Mouse (Mus musculus) heart, adult 2 months (tissue): ENCODE results near the gene Rnf126. TPM values are rescaled to one million over a fixed set of nuclear protein-coding genes. Genes with fewer than 3 reads are reported as not detected.
A peak's percentile ranks its signal among the peaks of the same experiment; 100 is the strongest.

Experiments
- DNase-seq, 2 experiments: peaks; one replicate each; pipeline ENCODE4 v3.0.0; 2021
- H3K27ac ChIP-seq: fragments of 200-600 bp; 2 replicates; pipeline ENCODE4 v1.8.1; 2022
- H3K27me3 ChIP-seq: fragments of 200-500 bp; 2 replicates; pipeline ENCODE4 v1.6.1; 2012; ENCODE audit warnings: mild to moderate bottlenecking, low read length, inconsistent platforms, mixed read lengths; ENCODE audit not compliant: control insufficient read depth, insufficient read depth
- H3K36me3 ChIP-seq: fragments of 200-500 bp; 2 replicates; pipeline ENCODE4 v1.6.1; 2012; ENCODE audit warnings: low read length, inconsistent platforms; ENCODE audit not compliant: control insufficient read depth, insufficient read depth
- H3K4me1 ChIP-seq: fragments of 200-500 bp; 2 replicates; pipeline ENCODE4 v1.6.1; 2011; ENCODE audit warnings: low read length; ENCODE audit not compliant: control insufficient read depth, insufficient read depth
- H3K4me3 ChIP-seq: fragments of 200-600 bp; 2 replicates; pipeline ENCODE4 v1.8.1; 2022
- H3K79me2 ChIP-seq: fragments of 200-500 bp; replicated peaks from 2 replicates; pipeline ENCODE4 v1.6.1; 2012; ENCODE audit warnings: mild to moderate bottlenecking, inconsistent platforms, low read length, moderate library complexity, mixed read lengths; ENCODE audit not compliant: control insufficient read depth, insufficient read depth
- H3K9ac ChIP-seq: fragments of 200-500 bp; 2 replicates; pipeline ENCODE4 v1.6.1; 2012; ENCODE audit warnings: low read depth, mild to moderate bottlenecking, control low read depth, inconsistent platforms, low read length, mixed read lengths
- CTCF ChIP-seq: fragments of 200-600 bp; IDR thresholded peaks from 2 replicates; pipeline ENCODE4 v1.8.1; 2022; ENCODE audit warnings: antibody characterized with exemption, mild to moderate bottlenecking, moderate library complexity
- EP300 ChIP-seq: fragments of 200-500 bp; IDR thresholded peaks from 2 replicates; pipeline ENCODE4 v1.6.1; 2011; ENCODE audit warnings: low read depth, low read length, control low read depth; ENCODE audit not compliant: insufficient read depth
- POLR2A ChIP-seq: fragments of 200-500 bp; IDR thresholded peaks from 2 replicates; pipeline ENCODE4 v1.6.1; 2011; ENCODE audit warnings: mild to moderate bottlenecking, low read depth, low read length, control low read depth; ENCODE audit not compliant: insufficient read depth
- WGBS: fragments of 180-500 bp; shearing (Covaris S2); methylation state at CpG from one replicate; pipeline ENCODE4 v1.1.7; 2018; 5-methylcytosine and 5-hydroxymethylcytosine counted together
- intact Hi-C: fragments of 180-260 bp; cut with DNase I; formaldehyde crosslinking; loops from one replicate; pipeline ENCODE4 v1.15.1; 2025
- polyA plus RNA-seq: library from polyadenylated mRNA; depleted of rRNA; stranded (reverse); fragments of >200 nt; gene quantifications from 2 replicates; pipeline ENCODE4 v1.2.3, GENCODE M21; 2012
- total RNA-seq, 2 experiments: library from RNA; stranded (reverse); gene quantifications; 2 replicates each; pipeline ENCODE4 v1.2.3; 2021

Gene Rnf126
- total and polyA plus RNA-seq, 3 experiments: 22.9 to 48.0 (median 23.6) TPM

- DNase-seq: no peak
- Histone ChIP-seq H3K4me3 (no peak overlapping the region), H3K4me1 (peaks cover 4% of the 10 kb centered on the region; the same call in 1 of the 2 replicates), H3K36me3 (no peaks in the 10 kb centered on the region), H3K9ac (no peak overlapping the region), H3K27ac (no peak overlapping the region), H3K79me2 (no peaks in the 10 kb centered on the region), H3K27me3 (no peaks in the 10 kb centered on the region)
- WGBS: 80% methylated on average over 2 of the region's 2 CpGs
- intact Hi-C loops: loop anchor here (2.0 kb wide), 1 partner anchor 95 kb away; no protein-coding TSS in a partner anchor
- TF ChIP-seq CTCF (no peak), POLR2A (no peak), EP300 (no peak)
These were observed 22.8 kb upstream of the Rnf126 start for GRCm38 (mm10) chr10:79789581-79789980.

- H3K4me1 ChIP-seq: peaks cover 4% of the 10 kb centered on the region; the same call in 1 of the 2 replicates
- H3K36me3 ChIP-seq: no peaks in the 10 kb centered on the region
- intact Hi-C loops: loop anchor here (1.0 to 2.0 kb wide), 2 partner anchors 20 to 94 kb away; no protein-coding TSS in a partner anchor
- peak; percentile 67 to 86 for DNase-seq
- no peaks in the 10 kb centered on the region for H3K79me2 ChIP-seq
- H3K27ac ChIP-seq: no peak overlapping the region
- TF ChIP-seq CTCF (no peak), POLR2A (no peak), EP300 (0 out of 2 replicates have a peak, but pooled peaks have one; percentile 22)
- no peak overlapping the region for H3K4me3 ChIP-seq
- H3K27me3 ChIP-seq: no peaks in the 10 kb centered on the region
- 33% methylated on average over 7 of the region's 7 CpGs for WGBS
- no peak overlapping the region for H3K9ac ChIP-seq
These were observed 21.8 kb upstream of the Rnf126 start for GRCm38 (mm10) chr10:79788386-79789158.

- Histone ChIP-seq H3K79me2 (no peaks in the 10 kb centered on the region), H3K4me1 (peaks cover 4% of the 10 kb centered on the region), H3K27me3 (no peaks in the 10 kb centered on the region), H3K36me3 (no peaks in the 10 kb centered on the region), H3K27ac (no peak overlapping the region), H3K9ac (no peak overlapping the region), H3K4me3 (no peak overlapping the region)
- no peak for DNase-seq
- no peak for TF ChIP-seq EP300
- TF ChIP-seq CTCF: peak; percentile 66
- TF ChIP-seq POLR2A: no peak
- WGBS: 52% methylated on average over 27 of the region's 27 CpGs
- intact Hi-C loops: loop anchor here (5.0 kb wide), 2 partner anchors 33 to 77 kb away; no protein-coding TSS in a partner anchor
These were observed 17.4 kb upstream of the Rnf126 start for GRCm38 (mm10) chr10:79783920-79784800.

- intact Hi-C loops: loop anchor here (5.0 kb wide), 2 partner anchors 34 to 76 kb away; no protein-coding TSS in a partner anchor
- TF ChIP-seq CTCF (peak; percentile 56), EP300 (no peak)
- no peak for DNase-seq
These were observed 16.3 kb upstream of the Rnf126 start for GRCm38 (mm10) chr10:79783050-79783449.

GRCm38 (mm10) chr10:79781956-79782355 lies 15.2 kb upstream of the Rnf126 start:
- no peaks in the 10 kb centered on the region for H3K79me2 ChIP-seq
- TF ChIP-seq CTCF (no peak), POLR2A (no peak), EP300 (no peak)
- DNase-seq: no peak
- WGBS: 79% methylated on average over 5 of the region's 5 CpGs
- H3K27ac ChIP-seq: no peak overlapping the region
- intact Hi-C loops: loop anchor here (5.0 kb wide), 2 partner anchors 35 to 75 kb away; no protein-coding TSS in a partner anchor
- H3K4me3 ChIP-seq: no peak overlapping the region
- no peaks in the 10 kb centered on the region for H3K27me3 ChIP-seq
- H3K9ac ChIP-seq: no peak overlapping the region
- H3K36me3 ChIP-seq: no peaks in the 10 kb centered on the region
- H3K4me1 ChIP-seq: peaks cover 4% of the 10 kb centered on the region

More at GRCm38 (mm10) chr10:79783050-79783449, 16.3 kb upstream of the Rnf126 start:
- WGBS: 53% methylated on average over 7 of the region's 7 CpGs
- no peak overlapping the region for H3K4me3 ChIP-seq
- H3K79me2 ChIP-seq: no peaks in the 10 kb centered on the region
- peaks cover 4% of the 10 kb centered on the region for H3K4me1 ChIP-seq
- H3K27ac ChIP-seq: no peak overlapping the region
- H3K9ac ChIP-seq: no peak overlapping the region
- H3K36me3 ChIP-seq: no peaks in the 10 kb centered on the region
- no peaks in the 10 kb centered on the region for H3K27me3 ChIP-seq
